Mouse (Mus musculus): ENCODE results near the gene Cdca5.

DNA sequence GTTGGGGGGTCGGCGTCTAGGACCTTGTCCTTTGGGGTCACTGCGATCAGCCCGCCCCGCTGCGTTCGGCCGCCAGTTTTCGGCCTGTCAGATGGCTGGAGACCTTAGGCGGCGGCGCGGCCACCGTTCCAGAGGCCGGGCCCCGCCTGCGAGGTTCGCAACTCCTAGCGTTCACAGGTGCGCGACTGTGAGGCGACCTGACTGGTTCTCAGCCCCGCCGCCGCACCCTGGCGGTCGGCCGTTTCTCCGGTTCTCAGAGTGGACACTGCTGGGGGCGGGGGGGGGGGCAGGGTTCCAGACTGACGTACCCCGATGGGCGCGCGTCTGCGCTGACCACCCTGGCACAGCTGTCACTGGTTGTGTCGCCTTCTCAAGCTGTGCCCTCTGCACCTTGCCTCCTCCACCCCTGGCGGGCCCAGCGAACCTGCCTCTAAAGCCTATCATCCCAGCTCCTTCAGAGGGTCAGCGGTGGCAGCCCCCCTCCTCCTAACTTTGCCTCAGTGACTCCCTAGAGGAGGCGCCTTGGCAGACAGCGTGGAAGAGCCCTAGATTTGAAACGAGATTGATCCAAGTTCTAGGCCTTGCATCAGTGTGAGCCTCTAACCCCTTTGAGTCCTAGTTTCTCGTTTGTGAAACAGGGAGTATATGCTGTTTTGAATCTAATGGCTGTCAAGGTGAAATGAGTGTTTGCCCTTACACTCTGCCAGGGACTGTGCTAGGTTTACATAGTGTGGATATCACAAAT is 37.5 kb upstream of the Cdca5 start:
- TF ChIP-seq CTCF (IDR thresholded peaks at IDR 0.05; ENCODE audit: low read depth, low read length) (no peak), POLR2A (IDR thresholded peaks at IDR 0.05; ENCODE audit: borderline replicate concordance, low read depth, low read length) (no peak)

Measured in bone marrow macrophage, adult 2 months (primary cell).